Mouse (Mus musculus) kidney, postnatal 36 days (tissue): Measurements from ENCODE around the gene Olfr1012.
"Not testable (repeated sequence)": the region's sequence is repeated elsewhere in the genome, so short reads cannot be mapped to it uniquely, and the experiment has no call there.

Source experiments
- DNase-seq, 2 experiments: peaks; one replicate each; pipeline ENCODE4 v3.0.0; 2021 to 2022; ENCODE audit warnings: mixed read lengths in 2 of 2

Gene Olfr1012

GRCm38 (mm10) chr2:85762666-85763065, at the start of gene Olfr1012:
TSS of gene Olfr1012 (minus strand) at chr2:85762766.
- DNase-seq = no peak

DNA sequence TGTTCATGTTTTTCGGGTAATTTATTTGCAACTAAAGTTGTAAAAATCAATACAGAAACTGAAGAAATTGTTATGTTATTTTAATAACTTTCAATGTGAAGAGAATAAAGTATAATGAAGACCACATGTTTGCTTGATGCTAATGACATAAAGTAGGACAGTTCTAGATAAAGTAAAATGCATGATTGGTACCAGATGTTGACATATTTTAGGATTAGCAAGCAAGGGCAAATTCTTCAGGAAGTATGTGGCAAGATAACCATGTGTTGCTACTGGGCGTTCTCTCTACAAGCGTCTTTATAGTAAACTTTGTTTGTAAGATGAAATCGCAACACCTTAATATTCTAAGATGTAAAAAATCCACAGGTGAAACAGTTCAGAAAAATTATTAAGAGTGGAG, 41.9 kb upstream of the Olfr1012 start:
- no peak for DNase-seq

- DNase-seq = no peak
Measured at GRCm38 (mm10) chr2:85802444-85802843, 39.9 kb upstream of the Olfr1012 start, which contains the start of gene Olfr1016. TSS of gene Olfr1016 (minus strand) at chr2:85802544.

DNA sequence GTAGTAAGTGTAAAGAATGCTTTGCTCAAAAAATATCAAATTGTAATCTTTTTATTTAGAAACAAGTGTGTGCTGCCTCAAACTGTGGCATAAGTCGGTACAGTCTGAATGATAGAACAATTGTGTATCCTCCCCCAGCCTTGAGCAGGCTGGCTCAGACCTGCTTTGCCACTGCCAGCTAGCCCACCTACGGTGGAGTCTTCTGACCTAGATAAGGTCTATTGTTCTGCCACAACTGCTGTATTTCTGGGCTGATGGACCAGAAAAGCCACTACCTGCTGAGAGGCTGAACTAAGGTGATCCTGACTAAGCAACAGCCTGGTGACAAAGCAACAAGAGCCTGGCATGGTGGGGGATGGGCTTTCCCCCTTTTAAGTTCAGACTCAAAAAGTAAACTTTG, 29.8 kb upstream of the Olfr1012 start:
- no peak for DNase-seq

- DNase-seq = no peak
Measured at GRCm38 (mm10) chr2:85781717-85782116, 19.2 kb upstream of the Olfr1012 start, which contains the start of gene Olfr1015. TSS of gene Olfr1015 (plus strand) at chr2:85782017.

GRCm38 (mm10) chr2:85772413-85772812, 9.8 kb upstream of the Olfr1012 start, which contains the start of gene Olfr1014:
TSS of gene Olfr1014 (plus strand) at chr2:85772713.
- no peak for DNase-seq

DNA sequence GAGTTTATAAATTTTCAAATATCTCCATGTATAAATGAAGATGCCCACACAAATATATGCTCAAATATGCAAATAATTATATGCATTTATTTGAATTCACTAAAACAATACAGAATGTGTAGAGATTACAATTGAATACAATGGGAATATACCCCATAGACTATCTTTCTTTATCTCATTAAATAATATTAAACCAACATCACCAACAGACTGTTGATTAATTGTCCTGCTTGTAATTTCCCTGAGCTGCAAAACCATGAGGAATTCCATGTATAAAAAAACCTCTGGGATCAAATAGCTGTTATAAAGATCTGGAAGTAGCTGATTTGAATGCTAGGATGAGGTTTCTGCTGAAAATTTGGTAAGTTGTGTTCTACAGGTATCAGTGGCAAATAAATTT, 4.2 kb upstream of the Olfr1012 start, which contains the start of gene Olfr1013:
Olfr1013 (plus strand) TSS at position 301 of the 400 bp plus-strand sequence.
- no peak for DNase-seq

DNA sequence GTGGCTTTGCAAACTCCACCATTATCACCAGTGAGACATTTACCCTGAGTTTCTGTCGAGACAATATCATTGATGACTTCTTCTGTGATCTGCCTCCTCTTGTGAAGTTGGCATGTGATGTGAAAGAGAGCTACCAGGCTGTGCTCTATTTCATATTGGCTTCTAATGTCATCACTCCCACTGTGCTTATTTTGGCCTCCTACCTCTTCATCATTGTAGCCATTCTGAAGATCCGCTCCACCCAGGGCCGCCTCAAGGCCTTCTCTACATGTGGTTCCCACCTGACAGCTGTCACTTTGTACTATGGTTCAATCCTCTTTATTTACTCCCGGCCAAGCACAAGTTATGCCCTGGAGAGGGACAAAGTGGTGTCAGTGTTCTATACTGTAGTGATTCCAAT, 8.7 kb downstream of the Olfr1012 start:
- DNase-seq = no peak

- DNase-seq = peak; percentile 3 to 31
Measured at GRCm38 (mm10) chr2:85725793-85726192, 36.8 kb downstream of the Olfr1012 start.

- DNase-seq = no peak
Measured at GRCm38 (mm10) chr2:85715119-85715518, 47.4 kb downstream of the Olfr1012 start, which contains the start of gene Olfr1009. TSS of gene Olfr1009 (plus strand) at chr2:85715419.

GRCm38 (mm10) chr2:85711159-85711558, 51.4 kb downstream of the Olfr1012 start:
- no peak for DNase-seq

GRCm38 (mm10) chr2:85710680-85711079, 51.9 kb downstream of the Olfr1012 start:
- not testable (repeated sequence) for DNase-seq
